Mouse (Mus musculus): ENCODE results near the gene Uba2.
"Not testable (repeated sequence)": the region's sequence is repeated elsewhere in the genome, so short reads cannot be mapped to it uniquely, and the experiment has no call there.

Gene Uba2

GRCm38 (mm10) chr7:34166850-34167249 lies 2.5 kb downstream of the Uba2 start:
- no peak for DNase-seq (ENCODE audit: low spot score)

DNA sequence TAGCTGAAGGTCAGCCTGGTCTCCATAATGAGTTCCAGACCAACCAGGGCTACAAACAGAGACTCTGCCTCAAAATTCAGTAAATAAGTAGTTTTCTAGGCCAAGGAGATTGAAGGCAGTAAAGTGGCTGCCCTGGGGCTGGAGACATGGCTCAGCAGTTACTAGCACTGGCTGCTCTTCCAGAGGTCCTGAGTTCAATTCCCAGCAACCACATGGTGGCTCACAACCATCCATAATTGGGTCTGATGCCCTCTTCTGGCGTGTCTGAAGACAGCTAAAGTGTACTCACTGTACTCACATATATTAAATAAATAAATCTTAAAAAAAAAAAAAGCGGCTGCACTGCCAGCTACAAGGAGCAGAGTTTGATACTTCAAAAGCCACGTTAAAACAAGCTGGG lies 3.4 kb downstream of the Uba2 start:
- no peak for DNase-seq (ENCODE audit: low spot score)

- no peak for DNase-seq (ENCODE audit: low spot score)
These were observed 4.7 kb downstream of the Uba2 start for GRCm38 (mm10) chr7:34164671-34165070.

- no peak for DNase-seq (ENCODE audit: low spot score)
These were observed 10.2 kb downstream of the Uba2 start for GRCm38 (mm10) chr7:34159167-34159566.

DNA sequence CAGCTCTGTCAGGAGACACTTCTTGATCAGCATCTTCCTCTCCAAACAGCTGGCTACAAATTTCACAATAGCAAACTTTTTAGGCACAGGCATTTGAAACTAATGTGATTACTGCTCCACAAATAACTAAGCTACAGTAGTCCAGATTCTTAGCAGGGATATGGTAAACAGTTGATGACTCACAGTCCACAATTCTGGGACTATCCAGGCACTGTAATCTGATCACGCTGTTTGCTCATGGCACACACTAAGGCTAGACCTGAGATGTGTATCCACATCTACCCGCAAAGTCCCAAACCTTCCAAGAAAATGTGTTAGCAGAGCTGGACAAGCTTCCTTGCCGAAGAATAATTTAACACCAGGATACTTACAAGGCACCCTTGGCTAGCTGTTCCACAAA lies 11.4 kb downstream of the Uba2 start:
- no peak for DNase-seq (ENCODE audit: low spot score)

GRCm38 (mm10) chr7:34147193-34147592 lies 22.2 kb downstream of the Uba2 start:
- no peak for DNase-seq (ENCODE audit: low spot score)

GRCm38 (mm10) chr7:34141123-34141522 lies 28.3 kb downstream of the Uba2 start:
- no peak for DNase-seq (ENCODE audit: low spot score)

DNA sequence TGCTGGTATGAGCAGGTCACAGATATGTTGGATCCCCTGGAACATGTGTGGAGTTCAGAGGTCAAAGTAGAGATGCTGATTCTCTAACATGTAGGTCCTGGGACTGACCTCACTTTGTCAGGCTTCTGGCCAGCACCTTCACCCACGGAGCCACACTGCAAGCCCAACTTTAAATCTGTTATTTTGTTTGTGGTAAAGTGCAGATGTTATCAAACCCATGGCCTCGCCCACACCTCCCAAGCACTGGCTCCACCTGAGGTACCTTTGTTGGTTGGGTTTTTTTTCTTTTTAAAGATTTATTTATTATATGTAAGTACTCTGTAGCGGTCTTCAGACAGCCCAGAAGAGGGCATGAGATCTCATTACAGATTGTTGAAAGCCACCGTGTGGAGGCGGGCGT lies 29.9 kb downstream of the Uba2 start:
- no peak for DNase-seq (ENCODE audit: low spot score)

GRCm38 (mm10) chr7:34134336-34134735 lies 35.1 kb downstream of the Uba2 start:
- DNase-seq (ENCODE audit: low spot score): no peak

DNA sequence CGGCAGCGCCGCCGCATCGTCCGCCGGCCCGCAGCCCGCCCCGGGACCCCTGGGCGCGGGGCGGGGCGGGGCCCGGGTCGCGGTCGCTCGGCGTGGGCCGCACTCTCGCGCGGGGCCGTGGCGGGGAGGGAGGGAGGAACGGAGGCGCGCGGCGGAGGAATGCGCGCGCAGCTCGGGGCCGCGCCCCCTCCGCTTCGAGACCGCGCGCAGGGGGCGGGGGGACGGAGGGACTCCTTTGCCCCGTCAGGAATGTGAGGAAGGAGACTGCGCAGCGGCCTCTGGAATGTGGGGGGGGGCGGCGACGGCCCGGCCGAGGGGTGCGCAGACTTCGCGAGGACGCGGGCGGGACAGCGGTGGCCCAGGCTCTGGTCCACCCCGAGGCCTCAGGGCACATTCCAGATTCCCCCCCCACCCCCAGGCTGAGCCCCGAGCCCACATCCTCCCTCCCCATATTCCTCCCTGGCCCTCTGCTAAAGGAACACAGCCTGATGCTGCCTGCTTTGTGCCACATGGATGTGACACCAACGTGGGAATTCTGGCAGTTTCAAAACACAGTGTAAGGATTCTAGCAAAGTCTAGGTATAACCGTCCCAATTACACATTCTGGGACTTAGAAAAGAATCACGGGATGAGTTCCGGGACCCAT lies 36.2 kb downstream of the Uba2 start, which contains the start of gene Wtip:
Gene Wtip, minus strand, starts transcription at position 152 of the 646 bp plus-strand sequence.
- peak; percentile 93 for DNase-seq (ENCODE audit: low spot score)

DNA sequence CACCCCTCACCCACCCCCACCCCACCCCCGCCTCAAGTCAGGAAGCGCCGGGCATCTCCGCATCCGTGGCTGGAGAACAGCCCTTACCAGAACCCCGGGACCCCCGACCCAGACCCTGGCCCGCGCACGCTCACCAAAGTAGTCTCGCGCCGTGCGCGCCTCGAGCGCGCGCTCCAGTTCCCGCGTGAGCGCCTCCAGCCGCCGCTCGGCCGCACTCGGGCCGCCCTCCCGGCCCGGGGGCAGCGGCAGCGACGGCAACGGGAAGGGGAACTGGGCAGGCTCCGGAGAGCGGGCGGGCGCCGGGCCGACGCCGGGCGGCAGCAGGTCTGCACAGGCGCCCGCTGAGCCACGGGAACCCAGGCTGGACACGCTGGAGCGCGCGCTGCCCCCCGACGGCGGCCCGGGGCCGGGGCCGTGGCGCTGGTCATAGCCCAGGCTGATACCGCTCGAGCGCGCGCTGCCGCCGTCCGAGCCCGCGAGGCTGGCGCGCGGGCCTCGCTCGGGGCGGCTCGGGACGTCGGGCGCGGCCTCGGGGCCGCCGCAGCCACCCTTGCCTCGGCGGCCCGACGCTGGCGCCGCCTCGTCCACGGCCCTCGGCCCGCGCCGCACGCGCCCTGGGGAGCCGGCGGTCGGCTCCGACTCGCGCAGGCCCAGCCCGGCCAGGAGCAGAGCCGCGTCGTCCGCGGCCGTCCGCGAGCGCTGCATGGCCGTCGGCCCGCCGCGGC lies 36.9 kb downstream of the Uba2 start:
- DNase-seq (ENCODE audit: low spot score): peak; percentile 63

GRCm38 (mm10) chr7:34131959-34132354 lies 37.4 kb downstream of the Uba2 start:
- DNase-seq (ENCODE audit: low spot score): no peak

DNA sequence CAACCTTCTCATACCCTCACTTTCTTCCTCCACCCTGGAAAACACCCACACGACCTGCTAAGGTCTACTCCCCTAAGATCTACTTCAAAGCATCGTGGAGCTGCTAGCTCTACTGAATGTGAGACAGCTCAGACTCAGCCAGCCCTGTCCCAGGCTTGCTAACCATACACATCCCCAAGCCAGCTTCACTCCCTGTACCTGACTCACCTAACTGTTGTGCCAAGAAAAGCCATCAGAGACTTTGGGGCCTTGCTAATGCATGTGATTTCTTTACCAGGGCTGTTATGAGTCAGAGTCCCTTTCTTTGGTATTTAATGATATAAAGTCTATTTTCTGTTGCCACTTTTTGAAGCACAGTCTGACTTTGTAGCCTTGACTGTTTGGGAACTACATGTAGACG lies 38.3 kb downstream of the Uba2 start:
- DNase-seq (ENCODE audit: low spot score): no peak

GRCm38 (mm10) chr7:34126291-34126690 lies 43.1 kb downstream of the Uba2 start:
- no peak for DNase-seq (ENCODE audit: low spot score)

DNA sequence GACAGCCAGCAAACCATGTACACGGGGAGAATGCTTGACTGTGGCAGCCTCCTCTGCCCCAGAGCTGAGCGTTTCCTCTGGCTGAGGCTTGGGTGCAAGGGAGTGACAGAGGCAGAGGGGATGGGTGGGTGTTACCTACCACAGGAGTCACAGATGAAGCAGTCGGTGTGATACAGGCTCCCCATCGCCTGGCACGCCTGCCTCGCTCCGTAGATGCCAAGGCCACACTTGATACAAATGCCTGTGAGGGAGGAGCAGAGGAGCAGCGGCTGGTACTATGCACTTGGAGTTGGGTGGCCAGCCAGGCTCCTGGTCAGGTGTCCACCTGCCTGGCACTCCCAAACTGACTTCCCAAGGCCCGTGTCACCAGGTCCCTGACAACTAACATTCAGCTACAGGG lies 44.1 kb downstream of the Uba2 start:
- DNase-seq (ENCODE audit: low spot score): no peak

- DNase-seq (ENCODE audit: low spot score): no peak
These were observed 46.2 kb downstream of the Uba2 start for GRCm38 (mm10) chr7:34122987-34123720.

DNA sequence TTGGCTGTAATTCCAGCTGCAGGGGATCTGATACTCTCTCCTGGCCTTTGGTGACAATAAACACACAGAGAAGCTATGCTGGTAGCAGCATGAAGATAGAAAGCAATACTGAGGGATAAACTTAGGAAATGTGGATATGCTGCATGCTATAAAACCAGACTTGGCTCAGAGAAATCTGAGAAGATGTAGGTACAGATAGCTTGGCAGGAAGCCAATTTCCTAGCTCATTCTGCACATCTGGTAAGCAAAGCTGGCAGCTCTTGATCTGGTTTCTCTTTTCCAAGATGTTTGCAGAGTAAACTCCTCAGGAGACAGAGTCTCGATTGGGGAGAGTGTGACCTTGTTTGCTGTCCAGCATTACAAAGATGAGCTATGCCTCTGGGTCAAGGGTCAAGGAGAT lies 48.8 kb downstream of the Uba2 start:
- not testable (repeated sequence) for DNase-seq (ENCODE audit: low spot score)

DNA sequence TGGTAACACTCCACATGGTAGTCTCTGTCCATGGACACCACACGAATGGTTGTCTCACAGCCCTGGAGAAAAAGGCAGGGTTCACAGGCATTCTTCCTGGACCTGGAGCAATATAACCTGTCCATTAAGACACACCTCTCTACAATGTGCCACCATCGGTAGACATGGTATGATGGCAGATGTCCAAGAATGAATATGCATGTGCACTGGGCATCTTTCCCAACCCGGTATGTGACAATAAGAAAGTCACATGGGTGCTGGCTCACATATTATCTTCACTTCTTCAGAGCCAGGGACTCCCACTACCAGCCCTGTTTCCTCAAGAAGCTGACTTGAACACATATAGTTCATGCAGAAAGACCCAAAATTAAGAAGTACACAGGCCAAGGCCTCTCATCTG lies 52.8 kb downstream of the Uba2 start:
- DNase-seq (ENCODE audit: low spot score): no peak

DNA sequence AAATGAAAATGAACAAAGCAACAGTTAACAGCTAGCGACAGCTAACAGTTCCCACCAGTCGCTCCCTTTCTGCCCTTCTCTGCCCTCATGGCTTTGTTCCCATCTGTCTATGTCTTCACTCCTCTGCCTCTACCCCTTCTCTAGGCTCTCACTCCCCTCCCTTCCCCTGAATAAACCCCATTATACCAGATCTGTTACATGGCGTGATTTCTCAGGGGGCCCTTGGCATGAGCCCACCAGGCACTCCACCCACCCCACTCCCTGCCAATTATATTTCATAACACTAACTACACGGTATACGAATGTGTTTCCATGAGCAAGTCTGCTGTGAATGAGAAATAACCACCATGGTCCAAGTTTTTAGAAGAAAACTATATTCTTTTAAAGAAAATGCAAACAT lies 60.2 kb downstream of the Uba2 start:
- no peak for DNase-seq (ENCODE audit: low spot score)

DNA sequence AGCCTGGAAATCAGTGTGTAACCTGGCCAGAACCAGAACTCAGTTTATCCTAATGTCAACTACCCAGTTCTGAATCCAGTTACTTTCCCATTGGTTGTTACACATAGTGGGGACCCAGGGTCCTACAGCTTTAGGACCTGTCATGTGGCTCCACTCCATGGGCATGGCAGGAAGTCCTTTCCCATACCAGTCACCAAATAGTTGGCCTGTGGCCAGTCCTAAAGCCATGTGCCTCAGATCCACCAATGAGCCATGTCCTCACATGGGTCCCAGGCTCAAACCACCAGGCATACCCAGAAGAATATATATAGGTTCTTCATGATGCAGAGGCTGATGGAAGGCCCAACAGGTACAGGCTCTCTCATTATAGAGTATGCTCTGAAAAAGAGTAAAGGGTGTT lies 68.1 kb downstream of the Uba2 start:
- no peak for DNase-seq (ENCODE audit: low spot score)

DNA sequence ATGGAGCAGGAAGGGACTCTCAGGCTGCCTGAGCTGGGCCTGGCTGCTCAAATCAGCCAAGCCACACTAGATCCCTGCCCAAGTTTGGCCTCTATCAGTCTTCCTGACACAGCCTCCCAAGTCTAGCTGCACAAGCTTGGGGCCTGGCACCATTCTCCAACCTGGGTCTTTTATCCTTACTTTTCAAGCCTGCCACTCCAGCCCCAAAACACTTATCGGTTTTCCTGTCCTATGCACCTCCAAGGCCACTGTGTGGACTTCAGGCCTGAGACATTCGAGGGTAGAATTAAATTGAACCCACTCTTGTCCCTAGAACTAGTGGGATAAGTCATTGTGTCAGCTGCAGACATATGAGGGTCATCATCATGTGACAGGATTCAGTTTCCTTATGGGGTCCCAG lies 69.4 kb downstream of the Uba2 start:
- DNase-seq (ENCODE audit: low spot score): no peak

DNA sequence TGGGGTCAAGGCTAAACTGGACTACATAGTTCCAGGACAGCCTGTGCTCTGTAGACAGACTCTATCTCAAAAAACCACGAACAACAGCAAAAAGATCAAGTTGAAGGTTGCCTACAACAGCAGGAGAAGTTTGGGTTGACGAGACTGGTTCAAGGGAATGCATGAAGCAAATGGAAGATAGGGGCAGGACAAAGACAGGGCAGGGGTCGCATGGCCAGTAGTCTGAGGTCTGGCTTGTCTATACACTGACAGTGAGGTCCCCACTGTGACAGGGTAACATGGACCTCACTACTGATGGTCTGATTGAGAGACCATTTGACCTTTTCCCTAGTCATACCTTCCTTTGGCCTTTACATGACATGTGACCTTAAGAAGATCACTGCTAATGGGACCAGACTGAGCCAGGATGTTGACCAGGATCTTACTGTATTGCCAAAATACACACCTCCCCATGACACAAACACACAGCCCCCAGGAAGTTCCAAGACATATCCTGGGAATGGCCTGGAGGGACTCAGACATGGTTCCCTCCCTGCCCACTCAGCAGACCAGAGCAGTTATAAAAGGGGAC lies 74.4 kb downstream of the Uba2 start, which contains the start of gene Scgb1b30:
Gene Scgb1b30, plus strand, starts transcription at position 521 of the 571 bp plus-strand sequence.
- no peak for DNase-seq (ENCODE audit: low spot score)

Measured in testis, postnatal 10 days (tissue).